Mouse (Mus musculus) large intestine, adult 2 months (tissue): ENCODE data around the gene P2rx4. TPM values are rescaled to one million over a fixed set of nuclear protein-coding genes. Genes with fewer than 3 reads are reported as not detected.
"Not testable (repeated sequence)": the region's sequence is repeated elsewhere in the genome, so short reads cannot be mapped to it uniquely, and the experiment has no call there.

Experiments
- DNase-seq: peaks from one replicate; pipeline ENCODE4 v3.0.0-alpha.2; 2012; ENCODE audit warnings: low read depth, low spot score
- WGBS: fragments of 180-500 bp; shearing (Covaris S2); methylation state at CpG from one replicate; pipeline ENCODE4 v1.1.7; 2018; 5-methylcytosine and 5-hydroxymethylcytosine counted together
- polyA plus RNA-seq: library from polyadenylated mRNA; depleted of rRNA; stranded (reverse); fragments of >200 nt; gene quantifications from 2 replicates; pipeline ENCODE4 v1.2.3, GENCODE M21; 2012; rRNA removed

The P2rx4 gene
- polyA plus RNA-seq, result 62.4 and 84.2 TPM in 2 replicates

DNA sequence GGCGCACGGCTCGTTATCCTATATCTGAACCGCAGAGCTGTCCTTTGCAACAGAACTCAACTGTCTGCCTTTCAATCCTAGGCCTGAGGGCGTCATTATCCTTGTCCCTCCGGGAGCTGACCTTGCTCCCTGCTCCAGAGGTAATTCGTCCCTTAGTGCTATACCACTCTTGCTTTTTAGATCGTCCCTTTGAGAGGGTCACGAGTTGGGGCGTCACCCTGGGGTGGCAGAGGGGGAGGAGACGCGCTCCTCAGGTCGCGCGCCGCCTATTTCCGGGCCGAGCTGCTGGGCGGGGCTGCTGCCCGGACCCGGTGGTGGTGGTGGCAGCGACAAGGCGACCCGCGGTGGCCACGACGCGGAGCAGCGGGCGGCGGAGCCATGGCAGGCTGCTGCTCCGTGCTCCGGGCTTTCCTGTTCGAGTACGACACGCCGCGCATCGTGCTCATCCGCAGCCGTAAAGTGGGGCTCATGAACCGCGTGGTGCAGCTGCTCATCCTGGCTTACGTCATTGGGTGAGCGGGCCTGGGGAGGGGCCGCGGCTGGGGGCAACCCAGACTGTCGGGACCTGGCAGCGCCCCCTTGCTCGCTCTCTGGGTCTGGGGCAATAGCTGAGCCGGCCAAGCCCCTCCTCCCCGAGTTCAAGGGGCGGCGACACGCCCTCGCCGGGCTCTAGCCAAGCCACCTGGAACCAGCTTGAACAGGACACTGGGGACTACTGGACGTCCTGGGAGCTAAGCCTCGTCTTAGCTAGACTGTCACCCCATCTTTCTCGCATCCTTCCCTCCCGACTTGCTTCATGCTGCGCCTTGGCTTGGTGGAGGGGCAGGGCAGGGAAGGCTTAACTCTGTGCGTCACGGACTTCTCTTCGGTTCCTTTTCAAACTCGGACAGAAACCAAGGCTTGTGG, at the start of gene P2rx4:
Gene P2rx4, plus strand, starts transcription at position 269 of the 906 bp plus-strand sequence.
- peak; percentile 61 for DNase-seq
- WGBS, result under 1% methylated on average over 66 of the region's 66 CpGs

DNA sequence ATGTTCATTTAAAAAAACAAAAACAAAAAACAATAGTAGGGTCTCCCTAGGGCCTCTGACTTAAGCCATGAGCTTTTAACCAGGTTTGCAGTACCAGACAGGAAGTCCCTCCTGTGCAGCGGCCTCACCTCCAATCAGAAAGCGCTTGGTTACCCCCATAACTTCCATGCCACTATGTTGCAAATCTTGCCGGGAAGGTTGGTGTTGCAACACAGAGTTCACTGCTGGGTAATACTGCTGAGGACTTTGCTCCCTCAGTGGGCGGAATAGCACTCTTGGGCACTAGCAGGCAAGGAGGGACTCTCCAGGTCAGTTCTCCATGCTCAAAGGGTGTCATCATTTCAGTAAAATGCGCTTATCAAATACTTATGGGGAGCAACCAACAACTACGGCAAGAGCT, 44.8 kb upstream of the P2rx4 start:
- 68% methylated on average over 6 of the region's 6 CpGs for WGBS
- DNase-seq, result no peak

DNA sequence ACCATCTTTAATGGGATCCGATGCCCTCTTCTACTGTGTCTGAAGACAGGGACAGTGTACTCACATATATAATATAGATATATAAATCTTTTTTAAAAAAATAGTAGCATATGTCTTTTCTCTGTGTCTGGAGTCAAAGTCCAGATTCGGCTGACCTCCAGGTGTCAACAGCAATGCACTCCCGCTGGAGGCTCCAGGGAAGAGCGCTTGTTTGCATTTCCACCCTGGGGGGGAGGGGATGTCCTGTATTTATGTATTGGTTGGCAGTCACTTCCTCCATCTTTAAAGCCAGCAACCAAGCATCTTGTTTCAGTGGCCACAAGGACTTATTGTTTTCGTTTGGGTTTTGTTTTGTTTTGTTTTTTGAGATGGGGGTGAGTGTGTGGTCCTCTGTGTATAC, 42.3 kb upstream of the P2rx4 start:
- 43% methylated on average over 5 of the region's 5 CpGs for WGBS
- no peak for DNase-seq

DNA sequence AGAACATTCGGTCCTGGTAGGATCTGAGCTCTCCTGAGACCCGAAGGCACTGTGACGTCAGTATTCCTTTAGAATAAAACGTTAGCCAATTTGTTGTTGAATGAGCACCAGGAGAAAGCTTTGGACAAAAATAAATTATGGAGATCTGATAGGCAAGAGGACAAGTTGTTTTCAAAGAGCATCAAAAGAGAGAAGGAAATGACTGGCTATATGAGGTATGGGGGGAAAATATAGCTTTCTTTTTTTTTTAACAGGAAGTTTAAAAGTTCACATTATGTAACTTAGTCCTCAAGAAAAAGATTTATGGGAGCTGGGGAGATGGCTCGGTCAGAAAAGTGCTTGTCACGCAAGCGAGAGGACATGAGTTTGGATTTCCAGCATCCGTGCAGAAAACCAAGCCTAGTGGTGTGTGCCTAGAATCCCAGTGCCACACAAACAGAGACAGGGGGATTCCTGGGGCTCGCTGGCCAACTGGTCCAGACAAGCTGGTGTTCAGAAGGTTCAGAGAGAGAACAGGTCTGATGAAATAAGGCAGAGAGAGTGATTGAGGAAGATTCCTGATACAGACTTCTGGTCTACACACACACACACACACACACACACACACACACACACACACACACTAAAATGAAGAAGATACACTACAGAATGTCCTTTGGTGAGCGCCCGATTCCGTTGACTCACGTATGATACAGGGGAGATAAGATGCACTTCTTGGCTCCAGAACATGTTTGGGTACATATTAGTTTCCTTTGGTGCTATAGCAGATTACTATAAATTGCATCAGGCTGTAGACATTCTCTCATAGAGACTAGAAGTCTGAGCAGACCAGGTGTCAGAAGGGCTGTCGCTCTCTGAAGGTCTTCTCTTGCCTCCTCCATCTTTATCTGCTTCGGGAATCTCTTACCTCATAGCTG, 38.1 kb upstream of the P2rx4 start:
- 71% methylated on average over 15 of the region's 15 CpGs for WGBS
- no peak for DNase-seq

DNA sequence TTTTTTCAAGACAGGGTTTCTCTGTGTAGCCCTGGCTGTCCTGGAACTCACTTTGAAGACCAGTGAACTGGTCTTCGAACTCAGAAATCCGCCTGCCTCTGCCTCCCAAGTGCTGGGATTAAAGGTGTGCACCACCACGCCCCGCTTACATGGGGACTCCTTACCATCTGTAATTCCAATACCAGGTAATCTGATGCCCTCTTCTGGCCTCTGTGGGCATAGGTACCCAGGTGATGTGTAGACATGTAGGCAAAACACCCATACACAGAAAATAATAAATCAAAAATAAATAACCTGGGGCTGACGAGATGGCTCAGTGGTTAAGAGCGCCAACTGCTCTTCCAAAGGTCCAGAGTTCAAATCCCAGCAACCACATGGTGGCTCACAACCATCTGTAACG, 35.7 kb upstream of the P2rx4 start:
- not testable (repeated sequence) for DNase-seq
- WGBS, result 79% methylated on average over 7 of the region's 7 CpGs

DNA sequence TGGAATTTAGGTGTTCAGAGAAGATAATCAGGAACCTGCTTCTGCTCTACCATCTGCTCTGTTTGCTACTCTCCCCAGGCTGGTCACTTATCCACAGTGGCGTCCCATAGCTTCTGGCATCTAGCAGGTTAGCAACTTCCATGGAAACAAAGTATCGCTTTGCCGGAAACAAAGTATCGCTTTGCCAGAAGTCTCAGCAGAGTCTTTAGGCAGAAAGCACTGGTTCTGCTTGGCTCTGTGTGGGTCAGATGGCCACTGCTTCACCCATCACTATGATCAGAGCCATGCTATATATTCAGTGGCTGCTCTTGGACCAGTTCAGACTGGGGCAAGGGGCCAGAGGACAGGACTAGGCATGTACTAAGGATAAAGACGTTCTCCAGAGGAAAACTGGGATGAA, 35.0 kb upstream of the P2rx4 start:
- 90% methylated on average over 5 of the region's 5 CpGs for WGBS

DNA sequence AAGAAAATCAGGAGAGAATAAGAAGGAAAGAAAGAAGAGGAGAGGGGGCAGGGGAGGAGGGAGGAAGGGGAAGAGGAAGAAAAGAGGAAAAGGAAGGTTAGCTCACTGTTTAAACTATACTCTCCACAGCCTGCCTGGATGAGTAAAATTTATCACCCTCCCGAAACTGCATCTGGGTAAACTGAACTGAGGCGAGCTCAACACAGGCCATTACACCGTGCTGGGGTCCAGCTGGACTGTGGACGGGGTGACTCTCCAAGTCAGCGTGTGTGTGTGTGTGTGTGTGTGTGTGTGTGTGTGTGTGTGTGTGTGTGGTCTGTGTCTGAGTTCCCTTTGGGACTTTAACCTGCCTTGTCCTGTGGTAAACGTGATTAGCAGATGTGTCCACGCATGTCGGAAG, 31.3 kb upstream of the P2rx4 start:
- DNase-seq, result no peak
- 75% methylated on average over 8 of the region's 8 CpGs for WGBS

More for the DNA sequence above, 35.0 kb upstream of the P2rx4 start:
- no peak for DNase-seq

DNA sequence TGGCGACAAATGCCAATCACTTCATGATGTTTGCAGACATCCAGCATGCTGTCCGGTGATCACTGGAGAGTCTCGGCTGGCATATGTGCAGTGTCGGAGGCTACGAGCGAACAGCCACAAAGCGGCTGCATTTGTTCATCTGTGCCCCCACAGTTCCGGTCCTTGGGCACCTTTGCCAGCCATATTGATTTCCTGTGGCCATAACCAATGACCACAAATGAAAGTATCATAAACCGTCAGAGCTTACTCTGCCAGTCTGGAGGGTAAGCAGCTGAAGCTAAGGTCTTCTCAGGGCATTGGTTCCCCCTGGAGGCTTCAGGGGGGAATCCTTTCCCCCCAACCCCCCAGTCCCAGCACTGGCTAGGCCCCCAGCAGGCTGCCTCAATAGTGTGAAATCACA, 29.4 kb upstream of the P2rx4 start:
- DNase-seq, result no peak
- 91% methylated on average over 9 of the region's 9 CpGs for WGBS

DNA sequence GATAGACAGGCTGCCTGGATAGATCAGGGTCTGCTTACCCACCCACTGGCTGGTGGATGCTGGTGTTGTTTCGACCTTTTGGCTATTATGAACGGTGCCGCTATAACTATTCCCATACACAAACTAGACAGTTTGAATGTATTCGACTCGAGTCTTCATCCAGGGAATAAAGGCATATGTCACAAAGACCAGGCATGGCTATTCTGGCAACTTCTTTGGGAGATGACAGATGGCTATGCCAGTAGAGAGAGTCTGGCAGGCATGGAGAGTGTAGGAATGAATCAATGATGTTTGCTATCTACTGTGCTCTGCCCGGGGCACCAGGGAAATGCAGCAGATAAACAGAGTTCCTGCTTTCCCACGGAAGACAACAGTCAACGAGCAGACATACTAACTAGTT, 27.5 kb upstream of the P2rx4 start:
- DNase-seq, result no peak
- WGBS, result 90% methylated on average over 8 of the region's 8 CpGs

DNA sequence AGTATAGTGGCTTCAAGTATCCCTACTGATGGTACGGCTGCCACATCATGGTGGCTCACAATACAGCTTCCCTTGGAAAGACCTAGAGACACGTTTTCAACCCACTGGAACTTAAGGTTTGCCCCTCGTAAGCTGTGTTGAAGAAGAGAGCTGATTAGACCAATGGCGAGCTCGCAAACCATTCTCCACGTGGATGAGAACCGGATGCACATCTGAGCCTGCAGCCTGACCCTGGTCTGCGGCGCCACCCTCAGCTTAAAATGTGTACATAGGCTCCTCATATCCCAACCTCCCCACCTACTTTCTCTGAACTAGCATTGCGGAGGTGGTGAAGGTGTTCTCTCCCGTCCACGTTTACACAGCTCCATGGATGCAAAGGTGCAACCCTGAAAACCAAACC, 26.1 kb upstream of the P2rx4 start:
- 93% methylated on average over 12 of the region's 12 CpGs for WGBS
- DNase-seq, result no peak

DNA sequence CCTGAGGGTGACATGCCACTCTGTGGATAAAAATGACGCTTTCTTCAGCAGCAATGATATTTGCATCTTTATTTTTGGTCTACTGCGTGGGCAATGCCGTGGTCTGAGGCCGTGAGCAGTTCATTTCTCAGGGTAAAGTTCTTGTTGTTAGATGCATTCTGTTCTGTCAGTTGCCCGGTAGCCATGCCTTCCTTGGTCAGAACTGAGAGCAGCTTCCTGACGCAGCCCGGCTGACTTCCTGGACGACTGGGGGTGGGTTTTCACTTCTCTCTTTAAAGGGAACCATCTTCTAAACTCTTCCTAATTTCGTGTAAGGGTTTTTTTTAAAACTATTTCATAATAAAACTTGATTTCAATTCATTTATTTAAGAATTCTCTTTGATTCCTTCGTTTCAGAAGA, 23.4 kb upstream of the P2rx4 start:
- no peak for DNase-seq
- 81% methylated on average over 10 of the region's 10 CpGs for WGBS

DNA sequence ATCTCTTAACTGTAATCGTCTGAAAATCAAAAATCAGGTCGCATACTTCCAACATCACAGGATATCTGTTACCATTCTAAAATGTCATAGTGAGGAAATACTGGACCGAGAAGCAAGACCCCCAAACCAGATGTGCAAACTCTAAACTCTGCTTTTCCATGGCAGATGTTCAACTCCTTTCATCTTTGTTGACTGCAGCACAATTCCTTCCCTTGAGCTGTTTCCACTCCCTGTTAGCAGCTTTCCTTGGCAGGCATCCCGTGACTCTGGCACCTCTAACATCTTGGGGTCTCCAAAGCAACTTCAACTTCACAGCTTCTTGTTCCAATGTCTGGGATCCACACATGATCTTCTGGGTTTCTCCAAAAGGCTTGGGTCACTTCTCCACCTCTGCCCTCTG, 20.0 kb upstream of the P2rx4 start:
- DNase-seq, result no peak
- 84% methylated on average over 4 of the region's 4 CpGs for WGBS

DNA sequence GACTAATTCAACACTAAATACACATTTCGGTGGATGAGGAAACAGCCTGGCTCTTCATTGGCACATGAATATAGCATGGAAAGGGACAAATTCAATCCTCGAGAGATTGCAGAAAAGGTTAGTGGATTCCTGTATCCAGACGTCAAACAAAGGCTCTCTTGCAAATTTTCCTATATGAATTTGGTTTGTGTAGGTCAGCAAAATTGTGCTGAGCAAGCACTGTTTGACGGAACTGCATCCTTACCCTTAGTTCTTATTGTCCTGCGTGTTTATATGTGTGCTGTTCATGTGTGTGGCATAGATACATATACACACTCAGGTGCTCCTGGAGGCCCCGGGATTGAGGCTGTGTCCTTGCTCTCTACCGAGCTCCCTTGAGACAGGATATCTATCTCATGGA, 18.2 kb upstream of the P2rx4 start:
- 64% methylated on average over 7 of the region's 7 CpGs for WGBS
- DNase-seq, result no peak

DNA sequence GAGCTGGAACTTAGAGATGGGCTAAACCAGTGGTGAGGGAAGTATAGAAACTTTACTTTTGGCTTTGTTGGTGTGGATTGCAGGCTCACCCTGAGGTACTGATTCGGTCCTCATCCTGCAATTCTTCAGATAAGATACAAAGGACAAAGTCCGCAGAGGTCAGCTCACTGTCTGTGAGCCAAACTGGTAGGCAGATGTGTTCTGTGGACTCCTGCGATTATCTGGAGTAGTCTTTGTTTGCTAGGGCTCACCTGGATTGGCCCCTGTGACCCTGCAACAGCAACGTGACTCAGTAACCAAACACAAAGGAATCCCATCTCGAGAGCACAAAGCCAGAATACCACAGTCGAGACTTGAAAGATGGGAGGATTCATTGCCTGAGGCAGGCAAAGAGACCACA, 16.9 kb upstream of the P2rx4 start:
- no peak for DNase-seq
- WGBS, result 34% methylated on average over 6 of the region's 6 CpGs

DNA sequence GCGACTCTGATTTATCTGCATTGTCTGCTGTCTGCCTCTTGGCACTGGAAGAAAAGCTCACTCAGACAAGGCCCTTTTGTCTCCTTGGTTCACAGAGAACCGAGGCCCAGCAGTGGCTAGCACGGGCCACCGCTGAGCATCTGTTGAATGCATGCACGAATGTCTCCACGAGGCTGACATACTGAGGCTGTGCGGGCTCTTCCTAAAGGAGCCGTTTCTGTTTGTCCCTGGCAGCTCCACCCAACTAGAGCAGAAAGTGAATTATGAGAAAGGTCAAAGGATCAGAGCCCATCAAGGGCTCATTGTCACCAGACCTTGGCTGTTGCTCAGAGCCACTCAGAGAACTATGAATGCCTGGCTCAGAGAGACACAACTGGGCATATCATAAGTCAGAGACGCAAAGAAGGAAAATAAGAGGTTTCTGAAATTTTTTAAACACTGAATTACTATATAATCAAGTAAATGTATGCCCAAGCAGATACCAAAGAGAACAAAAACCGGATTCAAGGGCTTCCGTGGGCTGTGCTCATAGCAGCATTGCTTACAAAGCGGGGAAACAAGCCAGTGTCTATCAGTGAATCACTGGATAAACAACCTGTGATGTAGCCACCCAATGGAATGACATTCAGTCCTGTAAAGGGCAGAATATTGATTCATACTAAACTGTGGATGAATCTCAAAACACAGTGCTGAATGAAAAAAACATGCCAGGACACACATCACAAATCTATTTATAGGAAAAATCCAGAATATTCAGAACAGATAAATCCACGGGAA, 13.7 kb upstream of the P2rx4 start:
- DNase-seq, result no peak
- 22% methylated on average over 13 of the region's 13 CpGs for WGBS

DNA sequence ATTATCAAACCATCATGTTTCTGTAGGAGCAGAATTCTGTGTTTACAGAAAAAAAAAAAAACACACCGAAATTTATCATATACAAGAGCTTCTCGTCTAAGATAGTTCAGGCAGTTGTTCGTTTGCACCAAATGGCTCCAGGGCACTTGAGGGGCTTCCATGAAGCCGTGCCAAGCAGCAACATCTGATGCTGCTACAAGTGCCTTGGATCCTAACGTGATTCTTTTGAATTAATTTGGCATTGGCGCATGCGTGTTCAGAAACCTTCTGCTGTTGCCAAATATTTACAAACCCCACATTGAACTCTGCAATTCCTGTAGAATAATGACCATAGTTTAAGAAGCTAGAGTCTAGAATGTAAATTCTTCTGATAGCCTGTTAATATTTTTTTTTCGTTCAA, 11.8 kb upstream of the P2rx4 start:
- no peak for DNase-seq
- 76% methylated on average over 8 of the region's 8 CpGs for WGBS

DNA sequence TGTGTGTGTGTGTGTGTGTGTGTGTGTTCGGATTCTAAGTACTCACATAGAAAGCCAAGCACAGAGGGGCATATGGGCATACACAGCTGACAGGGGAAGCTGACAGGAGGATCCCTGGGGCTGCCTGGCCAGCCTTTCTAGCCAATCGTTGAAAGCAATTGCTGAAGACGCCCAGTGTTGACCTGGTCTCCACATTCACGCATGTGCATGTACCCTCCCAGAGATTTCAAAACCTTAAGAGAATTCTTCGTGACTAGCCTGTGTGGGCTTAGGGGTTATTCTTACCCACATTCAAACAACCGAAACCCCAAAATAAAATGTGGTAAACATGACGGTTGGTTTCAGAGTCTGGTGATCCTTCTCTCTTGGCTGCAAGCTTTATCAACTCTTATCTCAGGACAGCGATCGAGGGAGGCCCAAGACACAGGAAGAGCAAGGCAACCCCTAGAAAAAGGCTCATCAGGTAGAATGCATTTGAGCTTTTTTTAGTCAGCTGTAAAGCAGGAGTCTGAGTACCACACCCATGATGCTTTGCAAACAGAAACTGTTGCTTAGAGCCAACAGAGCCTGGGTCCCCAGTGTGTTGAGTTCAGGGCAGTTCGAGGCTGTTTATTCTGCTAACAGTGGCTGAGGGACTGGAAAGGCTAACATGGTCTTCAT, 9.2 kb upstream of the P2rx4 start:
- no peak for DNase-seq
- 62% methylated on average over 10 of the region's 10 CpGs for WGBS

DNA sequence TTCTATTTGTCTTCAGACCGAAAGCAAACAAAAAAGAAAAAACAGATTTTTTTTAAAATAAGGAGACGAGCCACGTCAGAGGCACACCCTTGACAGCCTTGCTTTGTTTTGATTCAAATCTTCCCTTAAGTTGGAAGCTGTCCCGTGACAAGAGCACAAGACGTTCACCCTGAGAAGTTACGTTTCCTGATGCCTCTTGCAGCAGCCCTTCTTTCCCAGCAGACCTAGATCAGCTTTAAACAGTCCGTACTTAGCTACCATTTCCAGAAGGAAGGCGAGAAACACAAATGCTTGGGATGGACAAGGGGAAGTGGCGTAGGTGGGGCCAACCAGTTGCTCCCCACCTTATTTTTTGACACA, 8.7 kb upstream of the P2rx4 start:
- no peak for DNase-seq
- 28% methylated on average over 9 of the region's 9 CpGs for WGBS

DNA sequence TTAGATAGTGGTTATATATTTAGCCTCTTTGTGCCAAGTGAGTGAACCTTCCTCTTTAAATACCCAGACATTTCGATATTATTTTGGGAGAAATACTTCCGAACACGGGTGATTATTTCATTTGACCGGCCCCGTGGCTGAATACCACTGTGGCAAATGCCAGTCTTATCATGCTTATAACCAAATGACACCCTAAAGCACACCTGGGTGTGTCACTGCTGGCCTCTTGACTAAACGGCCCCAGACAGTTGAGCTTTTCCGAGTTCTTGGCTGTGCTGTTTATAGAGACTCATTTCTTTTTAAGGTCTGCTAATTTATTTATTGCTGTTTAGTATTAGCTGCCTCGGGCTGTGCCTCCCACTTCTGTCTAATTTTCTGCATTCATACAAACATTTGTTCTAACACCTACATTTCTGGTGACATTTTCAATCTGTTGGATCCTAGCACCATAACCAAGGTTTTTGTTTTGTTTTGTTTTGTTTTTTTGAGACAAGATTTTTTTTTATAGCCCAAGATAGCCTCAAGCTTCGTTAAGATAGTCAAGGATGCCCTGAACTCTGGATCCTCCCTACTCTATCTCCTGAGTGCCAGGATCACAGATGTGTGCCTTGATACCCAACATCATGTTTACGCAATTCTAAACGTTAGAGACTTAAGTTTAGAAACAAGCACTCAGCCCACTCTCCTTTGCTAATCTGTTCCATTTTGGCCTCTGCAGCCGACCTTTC, 7.1 kb upstream of the P2rx4 start:
- no peak for DNase-seq
- 18% methylated on average over 12 of the region's 12 CpGs for WGBS
